Mouse (Mus musculus): Measurements from ENCODE around the gene Smok2a. TPM values are rescaled to one million over a fixed set of nuclear protein-coding genes. Genes with fewer than 3 reads are reported as not detected.
"Not testable (repeated sequence)": the region's sequence is repeated elsewhere in the genome, so short reads cannot be mapped to it uniquely, and the experiment has no call there.

Smok2a gene
- polyA plus RNA-seq, 1 experiment from 2014 or later, result not detected

GRCm38 (mm10) chr17:13239461-13239860 lies 18.5 kb downstream of the Smok2a start:
- not testable (repeated sequence) for H3K4me2 ChIP-seq; H3K9ac ChIP-seq (ENCODE audit: low read depth, low read length); H3K27ac ChIP-seq (ENCODE audit: low read depth, low read length); H3K36me3 ChIP-seq (ENCODE audit: control insufficient read depth, insufficient read depth, low read length); ATAC-seq (replicated peaks; ENCODE audit: low FRiP score); H3K27me3 ChIP-seq (replicated peaks; ENCODE audit: control insufficient read depth, insufficient read depth, low read length); DNase-seq (ENCODE audit: low spot score); H3K4me1 ChIP-seq (replicated peaks; ENCODE audit: control insufficient read depth, insufficient read depth, low read length); H3K4me3 ChIP-seq (ENCODE audit: low read depth, low read length)
- WGBS, result 81% methylated on average over 4 of the region's 4 CpGs
- peaks cover 34% of the 10 kb centered on the region for H3K9me3 ChIP-seq (ENCODE audit: control insufficient read depth, low read length)

GRCm38 (mm10) chr17:13240807-13241727 lies 20.1 kb downstream of the Smok2a start:
- ATAC-seq (replicated peaks; ENCODE audit: low FRiP score), result peak; percentile 35; the same call in 1 of the 2 replicates
- not testable (repeated sequence) for H3K27me3 ChIP-seq (replicated peaks; ENCODE audit: control insufficient read depth, insufficient read depth, low read length); DNase-seq (ENCODE audit: low spot score); H3K9ac ChIP-seq (ENCODE audit: low read depth, low read length); H3K4me3 ChIP-seq (ENCODE audit: low read depth, low read length); H3K36me3 ChIP-seq (ENCODE audit: control insufficient read depth, insufficient read depth, low read length); H3K27ac ChIP-seq (ENCODE audit: low read depth, low read length); H3K4me2 ChIP-seq; H3K4me1 ChIP-seq (replicated peaks; ENCODE audit: control insufficient read depth, insufficient read depth, low read length)
- H3K9me3 ChIP-seq (ENCODE audit: control insufficient read depth, low read length), result peaks cover 23% of the 10 kb centered on the region
- 85% methylated on average over 7 of the region's 13 CpGs for WGBS

DNA sequence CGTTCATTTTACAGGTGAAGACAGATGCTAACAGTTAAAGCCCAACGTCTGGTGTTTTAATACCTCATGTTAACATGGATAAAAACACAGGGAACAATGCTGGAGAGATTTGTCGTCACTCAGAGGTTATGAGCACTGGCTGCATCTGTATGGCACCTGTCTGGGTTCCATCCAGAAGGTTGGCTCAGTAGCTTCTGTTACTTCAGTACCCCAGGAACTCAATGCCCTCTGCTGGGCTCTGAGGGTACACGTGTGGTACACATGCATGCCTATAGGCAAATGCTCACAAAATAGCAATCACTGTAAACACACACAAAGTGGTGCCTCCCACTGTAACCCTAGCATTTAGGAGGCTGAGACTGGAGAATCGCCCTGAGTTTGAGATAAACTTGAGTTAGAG lies 33.8 kb downstream of the Smok2a start:
- not testable (repeated sequence) for DNase-seq (ENCODE audit: low spot score); H3K27me3 ChIP-seq (replicated peaks; ENCODE audit: control insufficient read depth, insufficient read depth, low read length); H3K9ac ChIP-seq (ENCODE audit: low read depth, low read length); H3K9me3 ChIP-seq (ENCODE audit: control insufficient read depth, low read length); ATAC-seq (replicated peaks; ENCODE audit: low FRiP score); H3K4me3 ChIP-seq (ENCODE audit: low read depth, low read length); H3K4me1 ChIP-seq (replicated peaks; ENCODE audit: control insufficient read depth, insufficient read depth, low read length); H3K36me3 ChIP-seq (ENCODE audit: control insufficient read depth, insufficient read depth, low read length); H3K4me2 ChIP-seq; H3K27ac ChIP-seq (ENCODE audit: low read depth, low read length)
- whole genome bisulfite sequencing, result 64% methylated on average over 1 of the region's 5 CpGs

Other genes starting within 250 kb of the Smok2a start
- 99.4 and 101 TPM in 2 replicates for gene Wtap, start 227.0 kb upstream of the Smok2a start, polyA plus RNA-seq (2014; fragmentation: Nextera tagmentation; extraction: Ambion mirVana)
- gene Sod2, start 214.3 kb upstream of the Smok2a start, polyA plus RNA-seq (2014; fragmentation: Nextera tagmentation; extraction: Ambion mirVana), result 193 and 213 TPM in 2 replicates
- not detected in 2 replicates for gene Gpr31b, start 168.9 kb upstream of the Smok2a start, polyA plus RNA-seq (2014; fragmentation: Nextera tagmentation; extraction: Ambion mirVana)
- gene Tcp10b, start 160.1 kb upstream of the Smok2a start, polyA plus RNA-seq (2014; fragmentation: Nextera tagmentation; extraction: Ambion mirVana), result not detected in 2 replicates
- gene Unc93a, start 89.4 kb upstream of the Smok2a start, polyA plus RNA-seq (2014; fragmentation: Nextera tagmentation; extraction: Ambion mirVana), result not detected in 2 replicates
- not detected in 2 replicates for gene Smok2b, start 9.1 kb downstream of the Smok2a start, polyA plus RNA-seq (2014; fragmentation: Nextera tagmentation; extraction: Ambion mirVana)
- gene Tcp10c, start 133.4 kb downstream of the Smok2a start, polyA plus RNA-seq (2014; fragmentation: Nextera tagmentation; extraction: Ambion mirVana), result not detected in 2 replicates